Mouse (Mus musculus): ENCODE data around the gene Olfr15. TPM values are rescaled to one million over a fixed set of nuclear protein-coding genes. Genes with fewer than 3 reads are reported as not detected.
"Not testable (repeated sequence)": the region's sequence is repeated elsewhere in the genome, so short reads cannot be mapped to it uniquely, and the experiment has no call there.

Olfr15 gene
- polyA plus RNA-seq, 1 experiment, result not detected

DNA sequence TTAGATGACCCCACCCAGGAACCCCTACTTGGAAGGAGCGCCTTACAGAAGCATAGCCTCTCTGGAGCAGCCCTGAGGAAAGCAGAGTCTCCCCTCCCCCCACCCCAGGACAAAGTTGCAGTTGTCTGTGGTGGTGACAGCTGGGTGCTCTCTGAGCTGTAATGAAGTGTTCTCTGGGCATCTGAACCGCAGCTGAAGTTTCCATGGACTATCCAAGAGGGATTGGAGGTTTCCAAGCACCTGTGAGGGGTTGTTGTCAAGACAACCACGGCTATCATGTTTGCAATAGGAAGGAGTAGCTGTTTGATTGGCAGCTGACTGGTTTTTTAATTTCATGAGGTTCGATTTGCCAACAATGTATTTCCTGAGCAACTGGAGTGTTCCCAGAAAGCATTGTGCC, 12.3 kb downstream of the Olfr15 start:
- TF ChIP-seq CTCF (IDR thresholded peaks at IDR 0.05; ENCODE audit: low read depth, low read length), result no peak
- no peak for TF ChIP-seq POLR2A (IDR thresholded peaks at IDR 0.05; ENCODE audit: borderline replicate concordance, low read depth, low read length)
- peaks cover 13% of the 10 kb centered on the region for H3K4me1 ChIP-seq (ENCODE audit: control insufficient read depth, insufficient read depth, low read length)
- no peak overlapping the region for H3K27ac ChIP-seq (ENCODE audit: insufficient read depth, low read depth, low read length)

DNA sequence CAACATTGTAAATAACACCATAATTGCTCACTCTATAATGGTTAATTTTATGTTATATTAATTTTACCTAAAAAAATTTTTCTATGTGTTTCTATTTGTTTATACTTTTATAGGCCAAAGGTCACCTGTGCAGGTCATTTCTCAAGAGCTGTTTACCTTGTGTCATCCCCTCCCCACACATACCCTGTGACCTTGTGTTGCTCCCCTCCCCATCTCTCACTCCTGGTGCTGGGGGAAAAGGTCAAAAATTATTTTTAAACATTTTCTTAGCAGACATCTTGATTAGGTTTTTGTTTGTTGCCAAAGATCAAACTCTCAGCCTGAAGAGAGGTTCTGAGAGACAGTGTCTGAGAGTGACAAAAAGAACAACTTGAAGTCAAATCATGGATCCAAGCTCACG, 13.1 kb downstream of the Olfr15 start:
- Histone ChIP-seq H3K4me1 (ENCODE audit: control insufficient read depth, insufficient read depth, low read length) (peaks cover 13% of the 10 kb centered on the region), H3K4me3 (ENCODE audit: insufficient read depth, low read length) (no peak overlapping the region), H3K27ac (ENCODE audit: insufficient read depth, low read depth, low read length) (no peak overlapping the region)
- no peak for TF ChIP-seq CTCF (IDR thresholded peaks at IDR 0.05; ENCODE audit: low read depth, low read length)
- no peak for TF ChIP-seq POLR2A (IDR thresholded peaks at IDR 0.05; ENCODE audit: borderline replicate concordance, low read depth, low read length)

More for the DNA sequence above, 12.3 kb downstream of the Olfr15 start:
- no peak overlapping the region for H3K4me3 ChIP-seq (ENCODE audit: insufficient read depth, low read length)

DNA sequence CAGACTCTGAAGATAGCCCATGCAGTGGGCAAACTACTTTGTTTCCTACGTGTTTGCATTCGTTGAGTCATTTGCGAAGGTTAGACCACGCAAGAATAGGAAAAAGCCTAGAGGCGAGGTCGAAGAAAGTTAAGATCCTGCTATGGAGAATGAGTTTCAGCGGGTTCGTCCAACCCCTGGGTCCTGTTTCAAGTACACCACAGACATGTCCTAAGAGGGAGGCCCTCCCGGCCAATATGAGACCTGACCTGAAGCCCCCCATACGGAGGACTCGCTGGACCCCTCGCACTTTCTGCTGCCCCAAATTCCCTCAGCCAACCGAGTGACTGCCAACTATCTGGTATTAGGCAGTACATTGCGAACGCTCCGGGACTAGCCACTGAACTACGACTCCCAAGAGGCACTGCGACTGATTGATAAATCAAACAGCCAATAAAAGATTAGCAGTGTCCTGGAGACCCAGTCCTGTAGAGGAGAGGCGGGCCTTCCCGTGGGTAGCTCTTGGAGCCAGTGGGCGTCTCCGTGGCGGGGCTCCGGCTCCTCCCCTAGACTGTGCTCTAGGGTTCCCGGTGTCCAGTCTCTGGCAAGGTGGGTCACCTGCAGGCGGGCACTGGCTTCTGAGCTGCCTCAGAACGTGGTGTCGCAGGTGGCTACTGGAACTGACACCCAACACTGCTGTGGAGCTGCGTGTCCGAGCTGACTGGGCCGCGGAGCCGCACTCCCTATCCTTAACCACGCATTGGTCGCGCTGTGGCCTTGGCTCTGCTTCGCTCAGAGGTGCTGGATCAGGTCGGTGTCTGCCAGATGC, 16.2 kb downstream of the Olfr15 start, which contains the start of gene Zfp174:
Zfp174 (plus strand) TSS at position 558 of the 808 bp plus-strand sequence.
- Histone ChIP-seq H3K4me3 (ENCODE audit: insufficient read depth, low read length) (peak within 1 kb of the TSS; percentile 77), H3K4me1 (ENCODE audit: control insufficient read depth, insufficient read depth, low read length) (peaks cover 9% of the 10 kb centered on the region), H3K27ac (ENCODE audit: insufficient read depth, low read depth, low read length) (no peak within 1 kb of the TSS)
- TF ChIP-seq POLR2A (IDR thresholded peaks at IDR 0.05; ENCODE audit: borderline replicate concordance, low read depth, low read length), result no peak
- no peak for TF ChIP-seq CTCF (IDR thresholded peaks at IDR 0.05; ENCODE audit: low read depth, low read length)

DNA sequence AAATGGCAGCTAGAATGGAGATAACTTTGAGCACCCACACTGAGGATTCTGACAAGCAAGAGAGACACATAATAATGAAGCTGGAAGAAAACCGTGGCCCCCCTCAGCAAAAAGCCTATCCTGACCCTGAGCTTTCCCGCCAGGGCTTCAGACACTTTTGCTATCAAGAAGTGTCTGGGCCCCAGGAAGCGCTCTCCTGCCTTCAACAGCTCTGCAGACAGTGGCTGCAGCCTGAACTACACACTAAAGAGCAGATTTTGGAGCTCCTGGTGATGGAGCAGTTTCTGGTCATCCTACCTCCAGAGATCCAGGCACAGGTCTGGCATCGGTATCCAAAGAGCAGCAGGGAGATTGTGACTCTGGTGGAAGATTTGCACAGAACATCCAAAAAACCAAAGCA, 17.2 kb downstream of the Olfr15 start:
- H3K4me3 ChIP-seq (ENCODE audit: insufficient read depth, low read length), result peak overlapping the region; percentile 77
- H3K27ac ChIP-seq (ENCODE audit: insufficient read depth, low read depth, low read length), result no peak overlapping the region
- H3K4me1 ChIP-seq (ENCODE audit: control insufficient read depth, insufficient read depth, low read length), result peaks cover 6% of the 10 kb centered on the region
- TF ChIP-seq CTCF (IDR thresholded peaks at IDR 0.05; ENCODE audit: low read depth, low read length) (no peak), POLR2A (IDR thresholded peaks at IDR 0.05; ENCODE audit: borderline replicate concordance, low read depth, low read length) (no peak)

DNA sequence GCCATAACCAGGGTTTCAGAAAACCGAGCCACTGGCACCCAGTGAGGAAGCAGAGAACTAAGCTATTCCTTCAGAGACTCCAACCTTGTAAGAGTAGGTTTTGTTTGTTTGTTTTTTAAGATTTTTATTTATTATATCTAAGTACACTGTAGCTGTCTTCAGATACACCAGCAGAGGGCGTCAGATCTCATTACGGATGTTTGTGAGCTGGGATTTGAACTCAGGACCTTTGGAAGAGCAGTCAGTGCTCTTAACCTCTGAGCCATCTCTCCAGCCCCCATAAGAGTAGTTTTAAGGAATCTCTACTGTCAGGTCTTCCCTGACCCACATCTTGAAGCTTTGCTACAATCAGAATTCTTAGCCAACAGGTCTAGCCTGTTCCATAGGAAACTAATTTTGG, 17.7 kb downstream of the Olfr15 start:
- peaks cover 6% of the 10 kb centered on the region for H3K4me1 ChIP-seq (ENCODE audit: control insufficient read depth, insufficient read depth, low read length)
- no peak overlapping the region for H3K27ac ChIP-seq (ENCODE audit: insufficient read depth, low read depth, low read length)
- no peak for TF ChIP-seq CTCF (IDR thresholded peaks at IDR 0.05; ENCODE audit: low read depth, low read length)
- no peak for TF ChIP-seq POLR2A (IDR thresholded peaks at IDR 0.05; ENCODE audit: borderline replicate concordance, low read depth, low read length)
- H3K4me3 ChIP-seq (ENCODE audit: insufficient read depth, low read length), result no peak overlapping the region

DNA sequence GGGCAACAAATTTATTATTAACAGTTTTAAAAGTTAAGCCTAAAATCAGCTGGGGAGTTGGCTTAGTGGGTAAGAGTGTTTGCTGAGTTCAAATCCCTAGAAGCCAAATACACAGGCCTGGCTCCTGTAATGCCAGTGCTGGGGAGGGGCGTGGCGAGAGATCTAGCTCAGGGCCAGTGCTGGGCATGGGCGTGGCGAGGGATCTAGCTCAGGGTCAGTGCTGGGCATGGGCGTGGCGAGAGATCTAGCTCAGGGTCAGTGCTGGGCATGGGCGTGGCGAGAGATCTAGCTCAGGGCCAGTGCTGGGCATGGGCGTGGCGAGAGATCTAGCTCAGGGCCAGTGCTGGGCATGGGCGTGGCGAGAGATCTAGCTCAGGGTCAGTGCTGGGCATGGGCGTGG, 20.6 kb downstream of the Olfr15 start:
- H3K27ac ChIP-seq (ENCODE audit: insufficient read depth, low read depth, low read length); H3K4me1 ChIP-seq (ENCODE audit: control insufficient read depth, insufficient read depth, low read length); H3K4me3 ChIP-seq (ENCODE audit: insufficient read depth, low read length): not testable (repeated sequence)

DNA sequence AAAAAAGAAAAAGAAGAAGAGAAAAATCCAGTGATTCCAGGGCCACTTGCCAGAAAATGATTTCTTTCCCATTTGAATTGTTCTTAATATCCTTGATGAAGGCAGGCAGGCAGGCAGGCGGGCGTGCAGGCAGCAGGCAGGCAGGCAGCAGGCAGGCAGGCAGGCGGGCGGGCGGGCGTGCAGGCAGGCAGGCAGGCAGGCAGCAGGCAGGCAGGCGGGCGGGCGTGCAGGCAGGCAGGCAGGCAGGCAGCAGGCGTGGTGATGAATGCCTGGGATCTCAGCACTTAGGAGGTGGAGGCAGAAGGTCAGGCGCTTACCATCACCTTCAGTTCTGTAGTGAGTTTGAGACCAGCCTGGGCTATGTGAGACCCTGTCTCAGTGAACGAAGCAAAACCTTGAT, 21.9 kb downstream of the Olfr15 start:
- Histone ChIP-seq H3K27ac (ENCODE audit: insufficient read depth, low read depth, low read length) (no peak overlapping the region), H3K4me3 (ENCODE audit: insufficient read depth, low read length) (no peak overlapping the region), H3K4me1 (ENCODE audit: control insufficient read depth, insufficient read depth, low read length) (0 out of 2 replicates have a peak, but pooled peaks cover 3% of the 10 kb centered on the region)
- TF ChIP-seq CTCF (IDR thresholded peaks at IDR 0.05; ENCODE audit: low read depth, low read length), result no peak
- no peak for TF ChIP-seq POLR2A (IDR thresholded peaks at IDR 0.05; ENCODE audit: borderline replicate concordance, low read depth, low read length)

DNA sequence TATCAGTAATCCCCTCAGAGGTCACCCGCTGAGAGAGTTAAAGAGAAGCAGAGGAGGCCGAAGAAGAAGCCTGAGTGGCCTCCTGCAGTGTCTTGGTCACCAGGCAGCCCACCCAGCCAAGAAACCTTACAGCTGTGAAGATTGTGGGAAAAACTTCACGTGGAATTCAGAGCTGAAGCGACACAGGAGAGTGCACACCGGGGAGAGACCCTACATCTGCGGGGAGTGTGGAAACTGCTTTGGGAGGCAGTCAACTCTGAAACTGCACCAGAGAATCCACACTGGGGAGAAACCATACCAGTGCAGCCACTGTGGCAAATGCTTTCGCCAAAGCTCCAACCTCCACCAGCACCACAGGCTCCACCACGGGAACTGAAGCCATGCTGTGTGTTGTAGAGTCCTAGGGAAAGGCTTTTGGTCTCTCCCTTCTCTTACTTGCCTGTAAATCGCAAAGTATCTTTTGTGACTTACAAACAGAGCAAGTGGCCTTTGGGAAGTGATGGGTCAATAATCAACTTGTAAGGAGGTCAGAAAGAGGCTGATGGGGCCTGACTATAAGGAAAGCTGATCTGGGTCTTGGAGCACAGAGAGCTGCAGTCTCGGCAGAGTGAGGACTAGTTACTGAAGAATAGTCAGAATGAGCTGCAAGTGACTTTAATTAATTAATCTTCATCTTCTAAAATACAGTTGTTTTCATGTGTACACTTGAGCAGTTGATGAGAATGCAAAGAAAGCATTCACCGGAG, 23.9 kb downstream of the Olfr15 start:
- H3K27ac ChIP-seq (ENCODE audit: insufficient read depth, low read depth, low read length), result no peak overlapping the region
- H3K4me3 ChIP-seq (ENCODE audit: insufficient read depth, low read length), result no peak overlapping the region
- H3K4me1 ChIP-seq (ENCODE audit: control insufficient read depth, insufficient read depth, low read length), result no peaks in the 10 kb centered on the region
- TF ChIP-seq CTCF (IDR thresholded peaks at IDR 0.05; ENCODE audit: low read depth, low read length), result no peak
- TF ChIP-seq POLR2A (IDR thresholded peaks at IDR 0.05; ENCODE audit: borderline replicate concordance, low read depth, low read length), result no peak

DNA sequence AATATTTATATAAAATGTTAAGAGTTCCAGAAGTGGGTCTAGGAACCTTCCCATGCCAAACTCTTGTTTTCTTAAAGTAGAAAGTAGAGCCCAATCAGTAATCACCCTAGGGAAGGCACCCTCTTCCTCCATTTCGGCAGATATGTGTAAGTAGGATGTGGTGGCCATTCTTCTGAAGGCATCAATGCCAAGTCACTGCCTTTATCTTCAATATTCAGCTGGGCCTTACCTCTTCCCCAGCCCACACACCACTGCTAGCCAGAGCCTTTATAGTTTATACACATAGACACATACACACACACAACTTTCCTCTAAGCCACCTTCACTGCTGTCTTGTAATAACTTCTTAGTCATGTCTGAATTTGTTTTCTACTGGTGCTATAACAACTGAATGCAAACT, 25.1 kb downstream of the Olfr15 start:
- Histone ChIP-seq H3K27ac (ENCODE audit: insufficient read depth, low read depth, low read length) (no peak overlapping the region), H3K4me3 (ENCODE audit: insufficient read depth, low read length) (no peak overlapping the region), H3K4me1 (ENCODE audit: control insufficient read depth, insufficient read depth, low read length) (no peaks in the 10 kb centered on the region)
- TF ChIP-seq POLR2A (IDR thresholded peaks at IDR 0.05; ENCODE audit: borderline replicate concordance, low read depth, low read length) (no peak), CTCF (IDR thresholded peaks at IDR 0.05; ENCODE audit: low read depth, low read length) (no peak)

DNA sequence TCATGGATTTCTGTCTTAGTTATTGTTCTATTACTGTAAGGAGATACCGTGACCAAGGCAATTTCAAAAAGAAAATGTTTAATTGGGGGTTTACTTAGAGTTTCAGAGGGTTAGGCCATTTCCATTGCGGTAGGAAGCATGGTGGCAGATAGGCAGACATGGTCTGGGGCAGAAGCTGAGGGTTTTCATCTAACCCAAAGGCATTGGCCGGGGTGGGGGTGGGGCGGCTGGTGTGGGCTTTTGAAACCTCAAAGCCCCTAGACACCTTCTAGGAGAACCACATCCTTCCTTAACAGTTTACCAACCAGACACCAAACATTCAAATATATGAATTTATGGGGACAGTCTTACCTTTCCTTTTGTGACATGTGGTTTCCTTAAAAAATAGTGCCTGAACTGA, 28.6 kb downstream of the Olfr15 start:
- H3K4me3 ChIP-seq (ENCODE audit: insufficient read depth, low read length), result no peak overlapping the region
- TF ChIP-seq CTCF (IDR thresholded peaks at IDR 0.05; ENCODE audit: low read depth, low read length) (no peak), POLR2A (IDR thresholded peaks at IDR 0.05; ENCODE audit: borderline replicate concordance, low read depth, low read length) (no peak)
- H3K27ac ChIP-seq (ENCODE audit: insufficient read depth, low read depth, low read length), result no peak overlapping the region
- H3K4me1 ChIP-seq (ENCODE audit: control insufficient read depth, insufficient read depth, low read length), result no peaks in the 10 kb centered on the region

Data from bone marrow macrophage, adult 2 months (primary cell).